Mouse (Mus musculus) liver, embryonic 14.5 days (tissue): ENCODE measurements at regions not wholly inside any gene's neighbourhood (a gene's known extent, or its start where the extent isn't known, plus 50 kb on each side); places are given as distances from the start of the nearest gene placed in this dataset.
A peak's percentile ranks its signal among the peaks of the same experiment; 100 is the strongest.

Experiments used
- ATAC-seq: fragments of 200-750 bp; cut with Nextera tagmentation; 2 replicates; pipeline ENCODE4 v1.8.0; 2017; ENCODE audit warnings: moderate number of reproducible peaks, mild to moderate bottlenecking, moderate library complexity; ENCODE audit not compliant: insufficient read depth
- DNase-seq, 3 experiments: peaks; one replicate each; pipeline ENCODE4 v3.0.0-alpha.2; 2012 to 2013; ENCODE audit warnings: low read depth in 3 of 3, low spot score in 3 of 3
- H3K27ac ChIP-seq: fragments of 300-500 bp; sonication (generic); 2 replicates; pipeline ENCODE4 v1.5.1; 2014; ENCODE audit warnings: moderate library complexity, mild to moderate bottlenecking, control low read depth, inconsistent platforms
- H3K27me3 ChIP-seq: fragments of 300-500 bp; sonication (generic); 2 replicates; pipeline ENCODE4 v1.6.1; 2014; ENCODE audit warnings: mild to moderate bottlenecking, low read length, moderate library complexity; ENCODE audit not compliant: control insufficient read depth, insufficient read depth
- H3K36me3 ChIP-seq: fragments of 300-500 bp; sonication (generic); replicated peaks from 2 replicates; pipeline ENCODE4 v1.6.1; 2014; ENCODE audit warnings: low read depth; ENCODE audit not compliant: control insufficient read depth, insufficient read depth
- H3K4me1 ChIP-seq, 2 experiments: fragments of 200-500 bp in 1 of 2; fragments of 300-500 bp in 1 of 2; sonication (generic) in 1 of 2; replicated peaks; 2 replicates each; pipeline ENCODE4 v1.6.1; 2012 to 2014; ENCODE audit warnings: antibody characterized with exemption in 1 of 2, inconsistent platforms in 1 of 2, low read length in 1 of 2; ENCODE audit not compliant: control insufficient read depth in 2 of 2, insufficient read depth in 2 of 2
- H3K4me2 ChIP-seq: fragments of 300-500 bp; sonication (generic); 2 replicates; pipeline ENCODE4 v1.6.1; 2014; ENCODE audit warnings: low read depth, mild to moderate bottlenecking, control low read depth, moderate library complexity
- H3K4me3 ChIP-seq, 2 experiments: fragments of 200-500 bp in 1 of 2; fragments of 300-500 bp in 1 of 2; sonication (generic) in 1 of 2; 2 replicates each; pipeline ENCODE4 v1.5.1; 2012 to 2014; ENCODE audit warnings: low read depth in 2 of 2, low read length in 2 of 2, mild to moderate bottlenecking in 2 of 2, control low read depth in 1 of 2, inconsistent platforms in 1 of 2, moderate library complexity in 1 of 2; ENCODE audit not compliant: insufficient read depth in 1 of 2
- H3K9ac ChIP-seq: fragments of 300-500 bp; sonication (generic); replicated peaks from 2 replicates; pipeline ENCODE4 v1.6.1; 2014; ENCODE audit warnings: mild to moderate bottlenecking, control low read depth, moderate library complexity
- H3K9me3 ChIP-seq: fragments of 300-500 bp; sonication (generic); 2 replicates; pipeline ENCODE4 v1.6.1; 2016; ENCODE audit warnings: low read length, mixed read lengths; ENCODE audit not compliant: control insufficient read depth
- CTCF ChIP-seq: IDR thresholded peaks from 2 replicates; pipeline ENCODE4 v1.5.1; 2016; ENCODE audit warnings: antibody characterized with exemption, low read depth, control low read depth
- EP300 ChIP-seq: IDR thresholded peaks from 2 replicates; pipeline ENCODE4 v1.6.1; 2016; ENCODE audit warnings: antibody characterized with exemption, low read depth
- WGBS: fragments of 180-500 bp; shearing (Covaris S2); extraction: QIAGEN DNeasy Blood & Tissue Kit; methylation state at CpG from one replicate; pipeline ENCODE4 v1.1.7; 2014; ENCODE audit not compliant: insufficient replicate concordance; 5-methylcytosine and 5-hydroxymethylcytosine counted together

- Histone ChIP-seq H3K4me3 (no peak overlapping the region), H3K27me3 (no peaks in the 10 kb centered on the region), H3K9ac (no peak overlapping the region), H3K9me3 (no peaks in the 10 kb centered on the region), H3K4me2 (no peak overlapping the region), H3K4me1 (no peaks in the 10 kb centered on the region), H3K27ac (no peak overlapping the region), H3K36me3 (no peaks in the 10 kb centered on the region)
- no peak for TF ChIP-seq CTCF
- TF ChIP-seq EP300: no peak
- DNase-seq (no peak), ATAC-seq (no peak)
- WGBS: 64% methylated on average over 4 of the region's 4 CpGs
Measured at GRCm38 (mm10) chr2:10762236-10762635, 391.9 kb downstream of the Sfmbt2 start.

DNA sequence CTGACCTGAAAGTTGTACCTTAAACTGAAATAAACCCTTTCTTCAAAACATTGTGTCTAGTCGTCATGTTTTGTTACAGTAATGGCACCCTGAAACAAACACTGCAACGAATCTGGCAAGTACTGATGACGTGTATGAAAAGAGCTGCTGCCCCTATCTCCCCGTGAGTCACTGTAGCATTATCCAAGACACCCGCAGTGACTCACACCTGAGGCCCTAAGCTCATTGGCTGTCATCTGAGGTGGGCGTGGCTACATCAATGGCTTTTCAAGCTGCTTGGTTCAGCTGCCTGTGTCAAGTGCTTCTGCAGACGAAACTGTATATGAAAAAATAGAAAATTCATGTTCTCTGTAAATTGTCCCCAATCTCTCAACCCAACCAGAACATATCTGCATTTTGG lies 388.8 kb upstream of the Prkcq start:
- DNase-seq: no peak
- no peak for ATAC-seq
- TF ChIP-seq EP300: no peak

DNA sequence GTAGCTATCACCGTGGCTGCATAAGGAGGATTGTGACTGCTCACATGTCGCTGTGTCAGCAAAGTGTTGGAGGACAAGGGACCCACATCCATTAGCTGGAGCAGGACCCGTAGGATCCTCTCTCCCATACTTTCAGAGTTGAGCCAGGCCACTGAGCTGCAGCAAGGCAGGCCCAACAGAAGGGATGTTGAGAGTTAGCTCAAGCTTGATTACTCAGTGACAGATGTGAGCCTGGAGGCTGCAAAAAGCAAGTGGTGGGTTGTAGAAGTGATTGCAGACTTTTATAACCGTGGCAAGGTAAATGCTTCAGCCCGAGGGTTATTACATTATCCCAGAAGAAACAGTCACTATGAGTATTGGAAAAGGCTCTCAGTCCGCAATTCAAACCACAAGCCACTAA lies 388.3 kb upstream of the Prkcq start:
- Histone ChIP-seq H3K27me3 (no peaks in the 10 kb centered on the region), H3K27ac (no peak overlapping the region), H3K9ac (no peak overlapping the region), H3K9me3 (no peaks in the 10 kb centered on the region), H3K4me1 (no peaks in the 10 kb centered on the region), H3K36me3 (no peaks in the 10 kb centered on the region), H3K4me2 (no peak overlapping the region), H3K4me3 (no peak overlapping the region)
- WGBS: 56% methylated on average over 6 of the region's 6 CpGs
- TF ChIP-seq EP300: no peak
- no peak for TF ChIP-seq CTCF
- no peak for DNase-seq
- no peak for ATAC-seq

More for the DNA sequence above, 388.8 kb upstream of the Prkcq start:
- Histone ChIP-seq H3K27me3 (no peaks in the 10 kb centered on the region), H3K9ac (no peak overlapping the region), H3K4me2 (no peak overlapping the region), H3K27ac (no peak overlapping the region), H3K9me3 (no peaks in the 10 kb centered on the region), H3K36me3 (no peaks in the 10 kb centered on the region), H3K4me1 (no peaks in the 10 kb centered on the region), H3K4me3 (no peak overlapping the region)
- WGBS: 39% methylated on average over 7 of the region's 7 CpGs

DNA sequence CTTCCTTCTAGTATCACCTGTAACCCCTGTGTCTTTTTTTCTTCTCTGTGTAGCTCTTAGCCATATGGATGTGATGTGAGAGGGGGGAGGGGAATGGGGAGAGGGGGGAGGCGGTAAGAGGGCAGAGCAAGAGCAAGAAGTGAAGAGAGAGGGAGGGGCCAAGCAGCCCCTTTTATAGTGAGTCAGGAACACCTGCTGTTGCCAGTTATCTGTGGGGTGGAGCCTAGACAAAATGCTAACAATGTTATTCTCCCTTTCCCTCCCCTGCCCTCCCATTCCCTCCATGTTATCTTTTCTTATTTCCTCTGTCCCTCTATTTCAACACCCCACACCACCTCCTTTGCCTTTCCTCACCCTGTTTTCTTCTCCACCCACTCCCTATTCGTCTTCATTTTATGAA lies 387.6 kb upstream of the Prkcq start:
- H3K4me3 ChIP-seq: no peak overlapping the region
- no peak overlapping the region for H3K9ac ChIP-seq
- 33% methylated on average over 2 of the region's 2 CpGs for WGBS
- TF ChIP-seq CTCF (no peak), EP300 (no peak)
- H3K27me3 ChIP-seq: no peaks in the 10 kb centered on the region
- H3K4me2 ChIP-seq: no peak overlapping the region
- H3K4me1 ChIP-seq: no peaks in the 10 kb centered on the region
- H3K9me3 ChIP-seq: no peaks in the 10 kb centered on the region
- H3K36me3 ChIP-seq: no peaks in the 10 kb centered on the region
- DNase-seq (no peak), ATAC-seq (no peak)
- H3K27ac ChIP-seq: no peak overlapping the region

DNA sequence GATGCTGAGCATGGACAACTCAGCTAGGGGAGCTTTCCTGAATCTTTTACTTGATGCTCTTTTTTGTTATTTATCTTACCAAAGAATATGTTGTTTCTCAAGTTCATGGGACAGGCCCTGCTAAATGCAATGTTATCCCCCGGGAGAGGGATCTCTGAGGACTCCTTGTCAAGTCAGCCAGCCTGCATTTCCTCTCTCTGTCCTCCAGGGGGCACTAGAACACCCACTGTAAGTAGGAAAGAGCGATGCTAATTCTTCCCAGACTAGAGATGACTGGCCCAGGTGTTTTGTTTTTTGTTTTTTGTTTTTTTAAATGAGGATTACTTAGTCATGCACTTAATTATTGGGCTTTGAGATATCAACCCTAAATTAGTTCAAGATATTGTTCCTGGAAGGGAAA lies 386.8 kb upstream of the Prkcq start:
- ATAC-seq (no peak), DNase-seq (peak; percentile 6 to 26 (median 24))
- no peaks in the 10 kb centered on the region for H3K9me3 ChIP-seq
- WGBS: 17% methylated on average over 2 of the region's 2 CpGs
- H3K4me1 ChIP-seq: no peaks in the 10 kb centered on the region
- H3K27me3 ChIP-seq: no peaks in the 10 kb centered on the region
- TF ChIP-seq CTCF: peak; percentile 83
- no peak for TF ChIP-seq EP300
- no peak overlapping the region for H3K4me2 ChIP-seq
- H3K27ac ChIP-seq: no peak overlapping the region
- no peak overlapping the region for H3K4me3 ChIP-seq
- no peak overlapping the region for H3K9ac ChIP-seq
- H3K36me3 ChIP-seq: no peaks in the 10 kb centered on the region
